Mouse (Mus musculus) left cerebral cortex, adult 11 months (tissue): ENCODE measurements at regions not wholly inside any gene's neighbourhood (a gene's known extent, or its start where the extent isn't known, plus 50 kb on each side); places are given as distances from the start of the nearest gene placed in this dataset.
"Not testable (repeated sequence)": the region's sequence is repeated elsewhere in the genome, so short reads cannot be mapped to it uniquely, and the experiment has no call there.

Experiments
- DNase-seq: peaks from one replicate; pipeline ENCODE4 v3.0.0; 2022; ENCODE audit warnings: low spot score

GRCm38 (mm10) chr16:20860606-20861005 is 126.3 kb upstream of the Thpo start:
- DNase-seq = not testable (repeated sequence)

- DNase-seq = no peak
Observed at GRCm38 (mm10) chr16:20854696-20855213, 120.4 kb upstream of the Thpo start.

GRCm38 (mm10) chr16:20838151-20838550 is 103.8 kb upstream of the Thpo start:
- DNase-seq = no peak

GRCm38 (mm10) chr16:20836866-20837265 is 102.6 kb upstream of the Thpo start:
- DNase-seq = no peak

GRCm38 (mm10) chr16:20833838-20834237 is 99.5 kb upstream of the Thpo start:
- not testable (repeated sequence) for DNase-seq

- no peak for DNase-seq
Observed at GRCm38 (mm10) chr16:20833301-20833700, 99.0 kb upstream of the Thpo start.

- DNase-seq = no peak
Observed at GRCm38 (mm10) chr16:20829732-20830435, 95.6 kb upstream of the Thpo start.

GRCm38 (mm10) chr16:20828996-20829731 is 94.9 kb upstream of the Thpo start:
- DNase-seq = no peak

- peak; percentile 71 for DNase-seq
Observed at GRCm38 (mm10) chr16:20824226-20824625, 89.9 kb upstream of the Thpo start.

- no peak for DNase-seq
Observed at GRCm38 (mm10) chr16:20820939-20821338, 86.6 kb upstream of the Thpo start.

GRCm38 (mm10) chr16:20819568-20819967 is 85.3 kb upstream of the Thpo start:
- DNase-seq = no peak

- no peak for DNase-seq
Observed at GRCm38 (mm10) chr16:20818711-20819189, 84.4 kb upstream of the Thpo start.

GRCm38 (mm10) chr16:20814976-20815375 is 80.7 kb upstream of the Thpo start:
- no peak for DNase-seq

GRCm38 (mm10) chr16:20814240-20814639 is 79.9 kb upstream of the Thpo start:
- no peak for DNase-seq

GRCm38 (mm10) chr16:20812025-20812424 is 77.7 kb upstream of the Thpo start:
- not testable (repeated sequence) for DNase-seq

GRCm38 (mm10) chr16:20810322-20810721 is 76.0 kb upstream of the Thpo start:
- no peak for DNase-seq

- no peak for DNase-seq
Observed at GRCm38 (mm10) chr16:20808263-20808662, 74.0 kb upstream of the Thpo start.

- no peak for DNase-seq
Observed at GRCm38 (mm10) chr16:20806739-20807138, 72.4 kb upstream of the Thpo start.

GRCm38 (mm10) chr16:20805793-20806192 is 71.5 kb upstream of the Thpo start:
- no peak for DNase-seq

- no peak for DNase-seq
Observed at GRCm38 (mm10) chr16:20805086-20805485, 70.8 kb upstream of the Thpo start.

GRCm38 (mm10) chr16:20804601-20805017 is 70.3 kb upstream of the Thpo start:
- peak; percentile 71 for DNase-seq

- DNase-seq = no peak
Observed at GRCm38 (mm10) chr16:20803278-20803930, 69.1 kb upstream of the Thpo start.

GRCm38 (mm10) chr16:20802724-20803123 is 68.4 kb upstream of the Thpo start:
- no peak for DNase-seq
